Mouse (Mus musculus) spleen, postnatal 14 days (tissue): ENCODE measurements at regions not wholly inside any gene's neighbourhood (a gene's known extent, or its start where the extent isn't known, plus 50 kb on each side); places are given as distances from the start of the nearest gene placed in this dataset.

Experiments
- DNase-seq, 2 experiments: peaks; one replicate each; pipeline ENCODE4 v3.0.0; 2021 to 2022; ENCODE audit warnings: low spot score in 2 of 2

DNA sequence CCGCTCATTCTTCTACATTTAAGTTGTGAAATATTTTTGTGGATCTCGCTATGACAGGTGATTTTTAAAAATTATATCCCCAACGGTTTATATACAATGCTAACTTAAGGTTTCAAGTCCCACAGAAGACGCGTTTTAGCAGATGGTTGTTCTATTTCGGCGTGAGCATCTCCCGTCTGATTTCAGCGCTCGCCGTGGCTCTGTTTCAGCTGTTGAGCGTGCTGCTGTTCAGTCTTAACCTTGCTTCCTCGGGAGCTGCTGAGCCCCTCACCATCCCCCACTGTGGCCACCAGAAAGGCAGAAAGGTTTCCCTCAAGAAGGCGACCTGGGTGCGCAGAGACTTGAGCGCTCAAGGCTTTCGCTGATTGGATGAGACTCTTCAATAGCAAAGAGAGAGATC, 234.7 kb upstream of the Msx2 start:
- DNase-seq = no peak

DNA sequence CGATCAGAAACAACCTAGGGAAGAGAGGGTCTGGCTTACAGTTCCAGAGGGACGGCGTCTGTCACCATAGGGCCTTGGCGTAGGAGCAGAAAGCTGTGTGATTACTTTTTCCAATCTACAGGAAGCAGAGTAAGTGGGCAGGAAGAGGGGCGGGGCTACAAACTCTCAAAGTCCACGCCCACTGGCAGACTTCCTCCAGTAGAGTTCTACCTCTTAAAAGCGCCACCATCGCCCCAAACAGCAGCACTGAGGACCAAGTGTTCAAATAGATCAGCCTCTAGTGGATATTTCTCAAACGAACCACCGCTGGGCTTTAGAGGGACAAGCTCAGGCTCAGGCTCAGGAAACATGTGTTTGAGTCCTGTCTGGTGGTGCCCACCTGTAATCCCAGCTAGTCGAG, 231.2 kb upstream of the Msx2 start:
- DNase-seq = no peak

DNA sequence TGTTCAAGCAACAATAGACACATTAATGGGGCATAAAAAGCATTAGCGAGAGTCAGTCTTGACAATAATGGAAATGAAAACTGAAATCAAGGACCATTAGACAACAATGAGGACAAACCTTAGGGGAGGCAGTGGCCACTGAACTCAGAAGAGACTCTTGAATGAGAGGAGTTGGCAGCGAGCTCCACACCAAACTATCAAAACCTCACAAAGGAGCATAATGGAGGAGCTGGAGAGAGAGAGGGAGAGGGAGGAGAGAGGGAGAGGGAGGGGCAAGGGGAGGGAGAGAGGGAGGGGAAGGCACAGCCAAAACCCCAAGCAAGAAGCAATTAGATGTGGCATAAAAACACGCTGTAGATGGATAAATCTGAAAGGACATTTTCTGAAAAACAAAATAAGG, 227.4 kb upstream of the Msx2 start:
- no peak for DNase-seq

DNA sequence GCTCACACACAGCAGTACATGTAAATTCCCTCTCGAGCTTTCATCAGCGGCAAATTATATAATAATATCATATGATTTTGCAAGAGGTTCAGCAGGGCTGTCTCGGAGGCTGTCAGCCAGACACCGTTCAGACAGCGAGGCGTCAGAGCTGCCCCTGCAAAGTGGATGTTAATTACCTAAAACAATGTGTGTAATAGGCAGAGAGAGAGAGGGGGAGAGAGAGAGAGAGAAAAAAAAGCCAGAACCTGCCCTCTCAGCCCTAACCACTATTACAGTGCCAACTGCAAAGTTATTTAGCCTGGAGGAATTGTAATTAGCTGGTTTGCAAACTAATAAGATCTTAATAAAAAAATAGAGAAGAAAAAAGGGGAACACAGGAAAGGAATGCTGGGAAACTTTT, 225.1 kb upstream of the Msx2 start:
- no peak for DNase-seq

DNA sequence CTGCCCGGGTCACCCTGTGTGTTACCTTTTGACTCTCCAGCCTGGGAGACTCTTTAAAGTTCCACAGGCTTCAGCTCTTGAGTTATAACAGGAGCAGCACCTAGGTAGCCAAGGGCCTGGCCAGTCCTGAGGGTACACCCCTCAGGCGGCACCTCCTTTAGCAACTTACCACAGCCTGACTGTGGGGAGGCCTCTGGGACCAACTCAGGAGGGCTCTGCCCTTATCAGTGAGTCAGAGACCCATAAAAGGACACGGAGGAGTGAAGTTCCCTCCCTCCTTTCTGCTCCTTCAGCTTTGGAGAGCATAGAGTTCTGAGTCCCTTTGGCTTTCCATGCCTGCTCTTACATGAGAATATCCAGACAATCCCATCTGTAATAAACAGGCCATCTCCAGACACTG, 222.5 kb upstream of the Msx2 start:
- no peak for DNase-seq

DNA sequence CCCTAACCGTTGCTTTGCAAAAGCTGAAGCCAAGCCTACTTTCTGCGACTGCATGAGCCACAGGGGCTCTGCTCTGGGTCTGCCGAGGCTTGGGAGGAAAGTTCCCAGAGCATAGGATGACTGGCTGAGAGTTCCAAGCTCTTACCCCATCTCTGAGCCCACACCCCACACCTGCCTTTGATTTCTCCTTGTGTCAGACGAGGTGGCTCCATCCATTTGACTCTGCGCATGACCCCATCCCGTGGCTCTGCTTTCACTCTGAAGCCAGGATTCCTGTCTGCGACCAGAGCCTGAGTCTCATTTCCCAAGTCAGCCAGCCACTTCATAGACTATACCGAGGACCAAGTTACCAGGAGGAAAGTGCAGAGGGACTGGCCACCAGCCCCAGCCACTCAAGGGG, 216.1 kb upstream of the Msx2 start:
- no peak for DNase-seq

DNA sequence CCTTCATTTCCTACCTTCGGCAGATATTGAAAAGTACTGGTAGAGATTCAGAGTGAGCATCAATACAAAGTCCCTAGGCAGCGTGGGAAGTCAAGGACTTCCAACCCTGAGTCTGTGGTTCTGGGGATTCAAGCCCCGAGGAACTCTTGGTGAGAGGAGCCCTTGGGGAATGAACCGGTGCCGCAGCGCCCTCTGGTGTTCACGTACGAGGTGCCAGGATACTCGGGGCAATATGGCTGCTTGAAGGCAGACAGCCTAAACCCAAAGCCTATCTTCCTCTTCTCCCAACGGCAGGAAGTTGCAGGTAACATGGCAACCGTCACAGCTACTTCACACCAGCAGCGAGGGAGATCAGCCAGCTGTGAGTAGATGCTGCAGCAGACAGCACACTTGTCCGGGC, 215.6 kb upstream of the Msx2 start:
- no peak for DNase-seq

DNA sequence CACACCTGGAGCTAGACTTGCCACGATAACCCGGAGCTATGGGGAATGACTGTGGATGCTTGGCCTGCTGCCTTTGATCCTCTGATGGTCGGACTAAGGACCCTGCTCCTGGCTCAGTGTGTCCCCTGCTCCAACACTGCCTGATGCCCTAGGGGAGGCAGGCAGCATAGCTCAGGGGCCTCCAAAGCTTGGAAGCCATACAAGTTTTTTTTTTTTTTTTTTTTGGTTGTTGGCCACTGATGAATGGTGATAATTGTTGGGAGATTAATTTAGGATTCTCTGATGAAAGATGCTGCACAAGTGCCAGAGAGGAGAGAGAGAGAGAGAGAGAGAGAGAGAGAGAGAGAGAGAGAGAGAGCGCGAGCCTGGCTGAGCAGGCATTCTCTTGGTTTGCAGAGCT, 211.6 kb upstream of the Msx2 start:
- no peak for DNase-seq

DNA sequence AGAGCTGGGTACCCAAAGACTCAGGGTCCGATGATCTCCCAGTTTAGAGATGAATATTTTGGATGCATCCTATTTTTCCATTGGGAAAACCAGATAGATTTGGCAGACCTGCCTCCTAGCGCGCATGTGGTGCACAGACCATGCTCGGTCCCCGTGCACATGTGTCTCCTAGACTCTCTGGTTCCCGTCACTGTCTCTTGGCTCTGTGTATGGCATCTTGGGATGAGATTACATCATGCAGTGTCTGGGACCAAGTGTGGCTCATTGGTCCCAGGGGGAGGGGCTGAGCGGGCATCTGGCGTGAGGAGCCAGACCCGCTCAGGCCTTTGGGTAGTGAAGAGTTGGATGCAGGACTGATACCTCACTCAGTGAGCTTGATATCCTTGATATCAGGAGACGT, 204.3 kb upstream of the Msx2 start:
- no peak for DNase-seq

DNA sequence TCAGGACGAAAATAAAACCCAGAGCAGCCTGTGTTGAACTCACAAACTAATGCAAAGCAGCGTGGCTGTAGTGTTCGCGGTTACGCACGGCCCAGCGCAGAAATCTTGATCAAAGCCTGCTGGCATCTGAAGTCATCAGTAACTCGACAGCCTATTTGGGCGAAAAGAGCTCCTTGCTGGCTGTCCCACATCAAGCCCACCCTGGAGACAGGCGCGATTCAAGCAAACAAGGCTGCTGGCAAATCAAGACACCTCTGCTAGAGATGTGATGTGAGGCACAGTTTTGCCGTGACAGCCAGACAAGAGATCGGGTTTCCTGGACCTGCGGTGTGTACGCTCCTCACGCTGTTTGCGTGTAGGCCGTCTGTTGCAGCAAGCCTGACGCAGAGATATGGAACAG, 197.5 kb upstream of the Msx2 start:
- DNase-seq = no peak

DNA sequence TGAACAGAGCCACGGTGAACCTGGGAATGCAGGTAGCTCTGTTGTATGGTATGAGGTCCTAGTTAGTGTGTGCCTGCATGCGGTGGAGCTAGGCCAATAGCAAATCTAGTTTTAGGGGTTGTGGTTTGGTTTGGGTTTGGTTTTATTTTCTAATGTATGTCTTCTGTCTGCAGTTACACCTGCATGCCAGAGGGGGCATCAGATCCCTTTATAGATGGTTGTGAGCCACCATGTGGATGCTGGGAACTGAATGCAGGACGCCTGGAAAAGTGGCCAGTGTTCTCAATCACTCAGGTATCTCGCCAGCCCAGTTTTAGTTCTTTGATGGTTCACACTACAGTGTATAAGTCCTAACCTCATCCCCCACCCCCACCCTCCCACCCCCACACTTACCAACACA, 194.6 kb upstream of the Msx2 start:
- DNase-seq = no peak

DNA sequence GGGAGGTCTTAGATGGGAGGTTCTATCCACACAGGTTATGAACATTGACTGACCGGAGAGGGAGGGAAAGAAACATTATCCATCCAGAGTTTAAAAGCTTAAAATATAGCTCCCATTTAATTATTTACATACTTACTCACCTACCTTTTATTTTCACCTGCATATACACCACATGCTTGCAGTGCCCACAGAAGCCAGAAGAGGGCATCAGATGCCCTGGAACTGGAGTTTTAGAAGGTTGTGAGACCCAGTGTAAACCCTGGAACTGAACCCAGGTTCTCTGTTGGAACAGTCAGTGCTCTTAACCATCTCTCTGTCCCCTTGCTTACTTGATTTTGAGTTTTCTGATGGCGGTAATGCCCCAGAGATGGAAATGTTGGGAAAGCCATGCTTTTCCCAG, 192.7 kb upstream of the Msx2 start:
- DNase-seq = no peak

DNA sequence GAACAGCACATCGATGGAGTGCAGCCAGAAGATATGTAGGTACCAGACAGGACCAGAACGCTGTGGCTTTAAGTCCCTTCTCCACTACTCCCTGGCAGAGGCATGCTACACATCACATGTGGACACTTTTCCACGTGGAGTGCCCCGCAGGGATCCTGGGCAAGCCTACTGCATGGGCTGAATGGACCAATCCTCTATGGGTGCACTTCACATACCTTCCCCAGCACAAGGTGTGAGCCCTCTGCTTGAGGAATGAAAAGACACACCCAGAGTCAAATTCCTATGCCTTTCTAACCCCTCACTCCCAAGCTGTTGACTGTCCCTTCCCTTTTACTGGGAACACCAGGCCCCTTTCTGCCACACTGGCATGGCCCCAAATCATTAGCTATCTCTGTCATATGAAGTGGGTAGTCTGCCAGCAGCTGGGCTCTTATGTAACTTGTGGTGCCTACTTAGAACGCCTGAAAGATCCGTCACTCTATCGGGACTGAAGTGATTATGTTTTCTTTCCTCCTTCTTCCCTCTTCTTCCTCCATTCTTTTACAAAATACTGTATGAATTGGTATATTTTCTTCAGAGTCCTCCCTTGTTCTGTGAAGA, 191.9 kb upstream of the Msx2 start:
- DNase-seq = no peak

DNA sequence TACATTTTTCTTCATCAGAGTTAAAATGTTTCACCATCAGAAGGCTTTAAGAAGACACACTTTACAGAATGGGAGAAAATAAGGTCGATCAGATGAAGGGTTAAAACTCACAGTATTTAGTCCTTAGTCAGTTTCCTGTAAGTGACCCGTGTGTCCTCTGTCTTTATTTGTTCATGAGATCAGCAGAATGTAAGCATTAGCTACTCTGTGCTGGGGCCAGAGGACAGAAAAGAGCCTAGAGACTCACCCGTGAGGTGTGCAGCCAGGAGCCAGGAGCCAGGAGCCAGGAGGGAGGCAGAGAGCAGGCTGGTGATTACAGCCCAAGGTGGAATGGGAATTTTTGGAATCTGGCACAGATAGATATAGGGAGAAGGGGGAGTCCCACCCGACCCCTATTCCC, 180.0 kb upstream of the Msx2 start:
- DNase-seq = no peak

DNA sequence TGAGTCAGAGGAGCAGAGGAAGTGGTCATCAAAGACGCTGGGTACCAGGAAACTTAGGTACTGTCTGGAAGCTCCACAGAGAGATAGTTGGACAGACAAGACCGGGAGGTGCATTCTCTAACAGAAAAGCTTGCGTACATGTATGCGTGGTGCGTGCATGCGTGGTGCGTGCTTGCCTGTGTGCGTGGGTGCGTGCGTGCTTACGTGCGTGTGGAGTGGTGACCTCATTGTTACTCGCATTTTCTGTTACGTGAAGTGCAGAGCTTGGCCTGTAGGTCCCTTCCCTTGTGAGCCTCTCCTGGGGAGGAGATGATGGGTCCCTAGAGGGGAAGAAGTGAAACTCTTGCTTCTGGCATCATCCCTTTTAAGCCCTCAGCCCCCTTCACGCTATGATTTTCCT, 175.5 kb upstream of the Msx2 start:
- DNase-seq = no peak

DNA sequence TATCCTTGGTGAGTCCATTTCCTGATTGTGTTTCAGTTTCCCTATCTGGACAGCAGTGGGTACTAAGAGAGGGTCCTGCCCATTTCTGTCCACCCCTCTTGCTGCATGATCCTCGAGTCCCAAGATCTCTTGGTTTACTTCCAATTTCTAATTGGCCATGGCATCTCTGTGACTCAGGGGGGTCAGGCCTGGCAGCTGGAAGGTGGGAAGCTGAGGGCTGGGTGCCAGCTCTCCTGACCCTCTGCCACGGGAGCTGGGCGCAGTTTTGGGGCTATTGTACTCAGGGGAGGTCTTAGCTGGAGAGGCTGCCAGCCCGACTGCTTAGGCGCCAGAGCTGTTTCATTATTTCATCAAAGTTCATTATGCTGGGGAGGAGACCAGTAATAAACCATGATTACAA, 169.7 kb upstream of the Msx2 start:
- no peak for DNase-seq

DNA sequence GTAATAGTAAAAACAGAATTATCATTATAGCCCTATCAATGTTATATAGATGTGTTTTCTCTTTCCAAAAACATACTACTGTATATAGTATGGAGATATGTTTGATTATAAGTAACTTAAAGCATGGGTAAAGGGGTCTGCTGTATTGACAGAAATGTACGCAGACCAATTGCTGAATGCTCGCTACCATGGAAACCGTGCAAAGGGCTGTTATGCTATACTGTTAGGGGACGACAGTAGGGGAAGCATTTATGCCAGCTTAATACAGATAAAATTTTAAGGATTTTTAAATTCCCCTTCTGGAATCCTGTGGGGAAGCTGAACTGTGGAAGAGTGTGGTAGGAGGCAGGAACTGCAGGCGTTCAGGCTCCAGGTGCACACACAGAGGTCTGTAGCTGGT, 166.7 kb upstream of the Msx2 start:
- DNase-seq = no peak

DNA sequence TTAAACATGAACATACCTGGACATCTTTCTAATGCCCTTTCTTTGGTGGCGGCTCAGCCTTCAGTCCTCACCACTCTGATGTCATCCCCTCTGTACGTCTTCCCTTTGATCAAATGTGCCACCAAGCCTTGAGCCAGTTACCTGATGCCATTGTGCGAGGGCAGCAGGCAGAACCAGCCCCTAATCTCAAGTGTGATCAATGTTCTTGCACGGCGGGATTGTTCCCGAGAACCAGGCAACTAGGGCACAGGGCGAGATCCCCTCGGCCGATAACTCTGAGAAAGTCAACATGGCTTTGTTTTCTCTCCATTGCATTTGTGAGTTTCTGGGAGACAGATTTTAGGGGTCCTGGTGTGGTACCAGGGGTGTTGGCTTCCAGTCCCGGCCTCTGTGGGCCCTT, 166.2 kb upstream of the Msx2 start:
- no peak for DNase-seq

DNA sequence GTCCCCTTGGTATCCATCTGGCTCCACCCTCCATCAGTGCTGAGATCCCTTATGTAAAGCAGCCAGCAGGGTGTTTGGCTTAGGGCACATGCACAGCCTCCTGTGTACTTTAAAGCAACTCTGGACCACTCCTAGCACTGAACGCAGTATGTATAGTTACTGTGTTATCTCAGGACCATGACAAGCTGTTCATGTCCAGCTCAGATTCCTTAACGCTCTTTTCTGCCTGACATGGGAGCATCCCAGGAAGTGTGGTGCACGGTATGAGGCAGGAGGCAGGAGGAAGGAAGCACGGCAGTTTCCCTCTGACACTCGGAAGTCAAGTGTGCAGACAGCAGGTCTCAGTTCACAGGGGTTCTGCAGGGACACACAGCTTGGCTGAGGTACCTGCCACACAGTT, 163.1 kb upstream of the Msx2 start:
- DNase-seq = no peak

DNA sequence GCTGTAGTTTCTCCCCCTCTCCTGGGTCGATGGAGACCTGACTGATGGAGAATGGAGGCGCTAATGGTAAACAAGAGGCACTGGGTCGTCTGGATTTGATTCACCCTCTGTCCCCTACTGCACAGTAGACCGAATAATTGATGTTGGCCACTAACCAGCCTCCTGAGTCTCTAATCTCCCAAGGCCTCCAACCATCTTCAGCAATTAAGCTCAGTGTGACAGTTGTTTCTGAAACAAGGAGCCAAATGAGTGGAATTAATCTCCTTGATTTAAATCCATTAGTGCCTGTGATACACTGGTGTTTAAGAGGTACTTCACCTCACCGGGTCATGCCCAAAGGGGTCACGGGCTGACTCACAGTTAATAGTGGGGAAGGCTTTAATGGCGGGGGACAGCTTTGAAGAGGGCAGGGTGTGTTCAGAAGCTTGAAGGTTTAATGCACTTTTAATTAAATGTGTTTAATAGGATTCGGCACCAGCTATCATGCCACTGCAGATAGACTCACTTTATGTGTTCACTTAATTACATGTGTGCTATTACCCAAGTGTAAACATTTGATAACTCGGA, 161.8 kb upstream of the Msx2 start:
- DNase-seq = no peak

DNA sequence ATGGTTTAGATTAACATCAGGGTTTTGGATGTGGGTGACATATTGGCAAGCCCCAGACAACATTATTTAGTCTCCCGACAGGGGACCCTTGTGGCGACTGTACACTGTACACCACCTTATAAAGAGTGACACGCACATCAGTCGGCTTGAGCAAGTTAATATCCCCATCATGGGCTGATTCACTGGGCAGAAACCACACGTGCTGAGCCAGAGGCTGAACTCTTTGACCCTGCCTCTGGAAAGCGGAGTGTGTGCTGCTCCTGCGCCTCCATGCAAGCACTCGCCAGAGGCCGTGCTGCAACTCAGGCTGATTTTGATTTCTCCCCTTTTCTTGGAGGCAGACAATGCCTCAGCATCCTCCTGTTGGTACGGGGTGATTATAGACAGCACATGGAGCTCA, 125.2 kb upstream of the Msx2 start:
- no peak for DNase-seq

DNA sequence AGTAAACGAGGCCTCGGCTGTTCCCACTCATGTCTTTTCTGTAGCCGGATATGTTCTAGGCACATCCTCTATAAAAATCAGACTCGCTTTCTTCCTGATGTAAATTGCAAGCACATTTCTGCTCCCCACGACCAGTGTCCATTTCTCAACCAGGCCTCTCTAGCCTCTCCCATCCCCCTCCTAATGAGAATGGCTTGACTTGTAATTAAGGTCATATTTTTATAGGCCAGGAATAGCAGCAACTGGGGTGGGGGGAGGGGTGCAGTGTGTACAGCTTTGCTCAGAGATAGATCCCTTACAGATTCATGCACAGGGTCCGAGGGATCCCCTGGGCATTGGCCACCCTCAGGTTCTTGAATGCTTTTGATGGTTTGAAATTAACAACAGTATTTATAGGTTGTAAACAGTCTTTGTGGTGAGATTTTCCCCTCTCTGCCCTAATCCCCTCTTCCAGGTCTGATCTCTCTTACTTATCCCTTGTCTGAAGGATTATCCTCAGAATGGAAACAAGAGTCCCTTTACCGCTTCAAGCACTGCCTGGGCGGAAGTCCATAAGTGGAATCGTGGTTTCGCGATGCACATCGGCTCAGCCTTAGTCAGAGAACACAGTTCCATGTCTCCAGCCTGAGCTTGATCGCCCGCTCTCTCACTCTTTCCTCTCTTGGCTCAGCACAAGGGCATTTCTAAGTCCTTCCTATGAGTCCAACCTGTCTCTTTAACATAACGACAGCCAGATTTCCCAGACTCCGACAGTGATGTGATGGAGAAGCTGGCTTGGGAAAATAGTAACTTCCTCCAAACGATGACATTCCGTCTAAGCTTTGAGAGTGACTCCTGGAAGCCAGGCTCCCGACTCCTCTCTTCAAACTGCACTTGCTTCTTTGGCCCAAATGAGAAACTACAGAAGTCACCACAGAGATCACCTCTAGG, 124.3 kb upstream of the Msx2 start:
- DNase-seq = no peak

DNA sequence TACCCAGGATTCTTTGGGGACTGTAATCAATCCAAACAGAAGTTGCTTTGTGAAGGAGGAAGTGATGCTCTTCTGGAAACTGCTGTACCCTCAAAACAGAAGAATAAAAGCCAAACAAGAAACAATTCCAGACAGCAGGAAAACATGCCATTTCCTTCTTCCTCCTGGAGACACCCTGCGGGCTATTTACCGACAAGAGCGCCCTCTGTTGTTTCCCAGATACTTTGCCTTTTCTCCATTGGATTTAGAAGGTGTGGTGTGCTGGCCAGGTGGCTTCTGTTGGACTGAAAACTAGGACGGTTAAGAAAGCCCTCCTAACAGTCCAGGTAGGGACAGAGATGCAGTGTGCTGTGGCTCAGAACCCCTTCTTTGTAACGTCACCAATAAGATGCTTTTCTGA, 119.9 kb upstream of the Msx2 start:
- DNase-seq = no peak
